Mouse (Mus musculus) thymus, adult 2 months (tissue): ENCODE measurements around the gene Fbxl7.
"Not testable (repeated sequence)": the region's sequence is repeated elsewhere in the genome, so short reads cannot be mapped to it uniquely, and the experiment has no call there.

Source experiments
- CTCF ChIP-seq: fragments of 200-500 bp; IDR thresholded peaks from 2 replicates; pipeline ENCODE4 v1.5.1; 2012; ENCODE audit warnings: mild to moderate bottlenecking, control low read depth, low read length, moderate library complexity, borderline replicate concordance; ENCODE audit not compliant: control insufficient read depth, poor library complexity, insufficient read depth; ENCODE audit errors: extremely low read depth
- POLR2A ChIP-seq: fragments of 200-500 bp; IDR thresholded peaks from 2 replicates; pipeline ENCODE4 v1.6.1; 2012; ENCODE audit warnings: mild to moderate bottlenecking, low read length, control low read depth, moderate library complexity; ENCODE audit not compliant: control insufficient read depth, poor library complexity, insufficient read depth; ENCODE audit errors: extremely low read depth

DNA sequence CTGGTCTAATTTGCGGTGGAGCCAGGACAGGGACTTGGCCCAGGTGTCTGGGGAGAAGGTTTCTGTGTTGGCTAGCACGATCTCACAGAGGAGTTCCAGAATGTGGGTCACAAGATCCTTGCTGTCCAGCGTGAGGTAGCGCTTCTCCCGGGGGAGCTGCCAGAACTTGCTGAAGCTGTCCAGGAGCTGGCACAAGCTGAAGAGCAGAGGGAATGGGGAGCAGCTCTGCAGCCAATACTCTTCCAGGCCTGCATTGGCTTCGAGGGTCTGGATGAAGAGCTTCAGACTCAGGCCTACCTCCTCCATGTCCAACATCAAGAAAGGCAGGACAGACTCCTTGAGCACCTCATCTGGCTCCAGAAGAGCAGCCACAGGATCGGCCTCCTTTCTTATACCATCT, 166.0 kb downstream of the Fbxl7 start:
- TF ChIP-seq CTCF, POLR2A: not testable (repeated sequence)
